ENCODE assay signal across 8 mouse cellular contexts in genomic region chr11:72429288-72429690, GRCm38 (mm10). TPM values are rescaled to one million over a fixed set of nuclear protein-coding genes. Genes with fewer than 3 reads are reported as not detected.
DNase-seq lines count a peak whose midpoint lies in the region; ATAC-seq and TF ChIP-seq lines count a peak whose summit lies in the region.

No protein-coding gene starts in this region.

- H3K9ac ChIP-seq in heart, embryonic 12.5 days = no peak overlapping the region
- H3K9ac ChIP-seq in kidney, embryonic 15.5 days = no peak overlapping the region
- H3K9ac ChIP-seq in liver, embryonic 12.5 days = peak overlapping the region; percentile 31; the same call in 1 of the 2 replicates
- H3K9ac ChIP-seq in stomach, postnatal 0 days (ENCODE audit: low read length) = no peak overlapping the region

- H3K9me3 ChIP-seq in heart, embryonic 12.5 days (replicated peaks) = no peaks in the 10 kb centered on the region
- no peaks in the 10 kb centered on the region for H3K9me3 ChIP-seq in kidney, embryonic 15.5 days (replicated peaks)
- H3K9me3 ChIP-seq in liver, embryonic 12.5 days (replicated peaks) = no peaks in the 10 kb centered on the region
- H3K9me3 ChIP-seq in stomach, postnatal 0 days (ENCODE audit: control insufficient read depth, low read length) = no peaks in the 10 kb centered on the region

- peak; percentile 82 for DNase-seq in CD4-positive helper T cell, adult 2 months (ENCODE audit: low read depth, low spot score)
- DNase-seq in natural killer cell, adult 2 months (ENCODE audit: low spot score in 2 of 2) = peak; percentile 77 to 83
- peak; percentile 81 for DNase-seq in stomach, postnatal 0 days (ENCODE audit: low spot score)

- no peaks in the 10 kb centered on the region for H3K4me1 ChIP-seq in bone marrow, adult 2 months (ENCODE audit: control insufficient read depth, insufficient read depth, low read length)
- H3K4me1 ChIP-seq in embryonic fibroblast, embryonic 13.5 days (ENCODE audit: control insufficient read depth, insufficient read depth, low read length) = no peaks in the 10 kb centered on the region
- H3K4me1 ChIP-seq in heart, embryonic 12.5 days (replicated peaks) = 0 out of 2 replicates have a peak, but pooled peaks cover 2% of the 10 kb centered on the region
- 0 out of 2 replicates have a peak, but pooled peaks cover 2% of the 10 kb centered on the region for H3K4me1 ChIP-seq in kidney, embryonic 15.5 days
- peaks cover 10% of the 10 kb centered on the region for H3K4me1 ChIP-seq in liver, embryonic 12.5 days
- H3K4me1 ChIP-seq in stomach, postnatal 0 days (replicated peaks; ENCODE audit: control insufficient read depth, insufficient read depth) = no peaks in the 10 kb centered on the region

- H3K27me3 ChIP-seq in heart, embryonic 12.5 days (replicated peaks) = no peaks in the 10 kb centered on the region
- H3K27me3 ChIP-seq in kidney, embryonic 15.5 days = no peaks in the 10 kb centered on the region
- H3K27me3 ChIP-seq in liver, embryonic 12.5 days (replicated peaks) = no peaks in the 10 kb centered on the region
- H3K27me3 ChIP-seq in stomach, postnatal 0 days (ENCODE audit: control insufficient read depth, insufficient read depth, low read length) = no peaks in the 10 kb centered on the region

- no peak overlapping the region for H3K4me3 ChIP-seq in bone marrow, adult 2 months (replicated peaks; ENCODE audit: control insufficient read depth, low read depth, low read length)
- H3K4me3 ChIP-seq in embryonic fibroblast, embryonic 13.5 days (ENCODE audit: insufficient read depth, low read length) = no peak overlapping the region
- peak overlapping the region; percentile 2; the same call in 1 of the 2 replicates for H3K4me3 ChIP-seq in heart, embryonic 12.5 days
- H3K4me3 ChIP-seq in kidney, embryonic 15.5 days (replicated peaks) = no peak overlapping the region
- H3K4me3 ChIP-seq in liver, embryonic 12.5 days = peak overlapping the region; percentile 38
- H3K4me3 ChIP-seq in stomach, postnatal 0 days (ENCODE audit: low read depth, low read length) = no peak overlapping the region

- H3K27ac ChIP-seq in bone marrow, adult 2 months (ENCODE audit: control insufficient read depth, insufficient read depth, low read depth, low read length, poor library complexity) = no peak overlapping the region
- no peak overlapping the region for H3K27ac ChIP-seq in embryonic fibroblast, embryonic 13.5 days (ENCODE audit: insufficient read depth, low read length)
- H3K27ac ChIP-seq in heart, embryonic 12.5 days (ENCODE audit: poor library complexity, severe bottlenecking) = peak overlapping the region; percentile 37; the same call in 1 of the 2 replicates
- peak overlapping the region; percentile 51; the same call in 1 of the 2 replicates for H3K27ac ChIP-seq in kidney, embryonic 15.5 days
- peak overlapping the region; percentile 48; the same call in 1 of the 2 replicates for H3K27ac ChIP-seq in liver, embryonic 12.5 days
- H3K27ac ChIP-seq in stomach, postnatal 0 days (replicated peaks) = no peak overlapping the region

- TF ChIP-seq POLR2A in bone marrow, adult 2 months (IDR thresholded peaks at IDR 0.05; ENCODE audit: borderline replicate concordance, control insufficient read depth, low read depth, low read length) = no peak
- no peak for TF ChIP-seq POLR2A in embryonic fibroblast, embryonic 13.5 days (IDR thresholded peaks at IDR 0.05; ENCODE audit: low read depth, low read length)

- peak; percentile 76 for ATAC-seq in heart, embryonic 12.5 days (ENCODE audit: insufficient number of reproducible peaks, low FRiP score)
- ATAC-seq in kidney, embryonic 15.5 days (replicated peaks; ENCODE audit: low FRiP score) = peak; percentile 78
- ATAC-seq in liver, embryonic 12.5 days = peak; percentile 74
- ATAC-seq in stomach, postnatal 0 days (ENCODE audit: low FRiP score, low TSS enrichment) = peak; percentile 76

- no peaks in the 10 kb centered on the region for H3K36me3 ChIP-seq in heart, embryonic 12.5 days
- H3K36me3 ChIP-seq in kidney, embryonic 15.5 days = no peaks in the 10 kb centered on the region
- H3K36me3 ChIP-seq in liver, embryonic 12.5 days = no peaks in the 10 kb centered on the region
- no peaks in the 10 kb centered on the region for H3K36me3 ChIP-seq in stomach, postnatal 0 days (ENCODE audit: control insufficient read depth, insufficient read depth, low read length)

- peak overlapping the region; percentile 58 for H3K4me2 ChIP-seq in heart, embryonic 12.5 days
- H3K4me2 ChIP-seq in kidney, embryonic 15.5 days = peak overlapping the region; percentile 41; the same call in 1 of the 2 replicates
- H3K4me2 ChIP-seq in liver, embryonic 12.5 days = peak overlapping the region; percentile 63
- 0 out of 2 replicates have a peak overlapping the region, but pooled peaks have one; percentile 29 for H3K4me2 ChIP-seq in stomach, postnatal 0 days (replicated peaks; ENCODE audit: low read depth)

- TF ChIP-seq EP300 in stomach, postnatal 0 days (optimal IDR thresholded peaks at IDR 0.05) = no peak

- peak; percentile 95 for TF ChIP-seq CTCF in bone marrow, adult 2 months (IDR thresholded peaks at IDR 0.05; ENCODE audit: control insufficient read depth, insufficient read depth, low read length)
- TF ChIP-seq CTCF in embryonic fibroblast, embryonic 13.5 days (IDR thresholded peaks at IDR 0.05; ENCODE audit: borderline replicate concordance, insufficient read depth, low read length) = peak; percentile 76; the same call in 1 of the 2 replicates
- TF ChIP-seq CTCF in stomach, postnatal 0 days (IDR thresholded peaks at IDR 0.05; ENCODE audit: low read depth) = peak; percentile 98

- 50% methylated on average over 7 of the region's 7 CpGs for WGBS in bone marrow, adult 2 months
- WGBS in heart, embryonic 12.5 days = 46% methylated on average over 7 of the region's 7 CpGs
- 43% methylated on average over 7 of the region's 7 CpGs for WGBS in kidney, embryonic 15.5 days
- 33% methylated on average over 7 of the region's 7 CpGs for WGBS in liver, embryonic 12.5 days (ENCODE audit: insufficient replicate concordance)
- WGBS in stomach, postnatal 0 days = 48% methylated on average over 7 of the region's 7 CpGs

RNA-seq across cellular contexts. Expression of gene Ggt6, which starts 6.0 kb away (rescaled TPM):
- polyA plus RNA-seq in bone marrow, adult 2 months (2011; ENCODE audit: insufficient read depth, insufficient read length, low replicate concordance, missing spikeins) = not detected in 2 replicates
- not detected in 2 replicates for polyA plus RNA-seq in embryonic fibroblast, embryonic 13.5 days (2011; ENCODE audit: insufficient read length, low read depth, missing spikeins)
- polyA plus RNA-seq in heart, embryonic 12.5 days (2016; fragmentation: Nextera tagmentation; extraction: Ambion mirVana) = not detected in 2 replicates
- 0.87 and 0.95 TPM in 2 replicates for polyA plus RNA-seq in kidney, embryonic 15.5 days (2015; fragmentation: Nextera tagmentation; extraction: Ambion mirVana)
- polyA plus RNA-seq in liver, embryonic 12.5 days (2016; fragmentation: Nextera tagmentation; extraction: Ambion mirVana) = 0.12 TPM in 1 of 2 replicates, not detected in the other
- polyA plus RNA-seq in stomach, postnatal 0 days (2015; fragmentation: Nextera tagmentation; extraction: Ambion mirVana) = 12.9 and 13.0 TPM in 2 replicates

RNA-seq across cellular contexts. Expression of gene Mybbp1a, which starts 11.9 kb away (rescaled TPM):
- polyA plus RNA-seq in bone marrow, adult 2 months (2011; ENCODE audit: insufficient read depth, insufficient read length, low replicate concordance, missing spikeins) = 40.0 and 68.3 TPM in 2 replicates
- polyA plus RNA-seq in embryonic fibroblast, embryonic 13.5 days (2011; ENCODE audit: insufficient read length, low read depth, missing spikeins) = 124 and 138 TPM in 2 replicates
- polyA plus RNA-seq in heart, embryonic 12.5 days (2016; fragmentation: Nextera tagmentation; extraction: Ambion mirVana) = 99.5 and 106 TPM in 2 replicates
- 162 and 184 TPM in 2 replicates for polyA plus RNA-seq in kidney, embryonic 15.5 days (2015; fragmentation: Nextera tagmentation; extraction: Ambion mirVana)
- 174 and 192 TPM in 2 replicates for polyA plus RNA-seq in liver, embryonic 12.5 days (2016; fragmentation: Nextera tagmentation; extraction: Ambion mirVana)
- polyA plus RNA-seq in stomach, postnatal 0 days (2015; fragmentation: Nextera tagmentation; extraction: Ambion mirVana) = 52.2 and 57.6 TPM in 2 replicates

RNA-seq across cellular contexts. Expression of gene Smtnl2, which starts 17.8 kb away (rescaled TPM):
- 5.6 TPM in 1 of 2 replicates, not detected in the other for polyA plus RNA-seq in bone marrow, adult 2 months (2011; ENCODE audit: insufficient read depth, insufficient read length, low replicate concordance, missing spikeins)
- 0.28 TPM in 1 of 2 replicates, not detected in the other for polyA plus RNA-seq in embryonic fibroblast, embryonic 13.5 days (2011; ENCODE audit: insufficient read length, low read depth, missing spikeins)
- polyA plus RNA-seq in heart, embryonic 12.5 days (2016; fragmentation: Nextera tagmentation; extraction: Ambion mirVana) = 191 and 194 TPM in 2 replicates
- polyA plus RNA-seq in kidney, embryonic 15.5 days (2015; fragmentation: Nextera tagmentation; extraction: Ambion mirVana) = 109 and 111 TPM in 2 replicates
- polyA plus RNA-seq in liver, embryonic 12.5 days (2016; fragmentation: Nextera tagmentation; extraction: Ambion mirVana) = 11.3 and 12.5 TPM in 2 replicates
- polyA plus RNA-seq in stomach, postnatal 0 days (2015; fragmentation: Nextera tagmentation; extraction: Ambion mirVana) = 25.8 and 26.9 TPM in 2 replicates

Comparison
In these comparisons a context has a peak if more than half of its experiments do, and no peak if none do; other contexts are left out.
1. H3K27ac ChIP-seq: peak in heart, embryonic 12.5 days (single experiment), kidney, embryonic 15.5 days (single experiment) and liver, embryonic 12.5 days (single experiment); none in bone marrow, adult 2 months (single experiment), embryonic fibroblast, embryonic 13.5 days (single experiment) and stomach, postnatal 0 days (single experiment).
2. H3K4me3 ChIP-seq: peak in heart, embryonic 12.5 days (single experiment) and liver, embryonic 12.5 days (single experiment); none in bone marrow, adult 2 months (single experiment), embryonic fibroblast, embryonic 13.5 days (single experiment), kidney, embryonic 15.5 days (single experiment) and stomach, postnatal 0 days (single experiment).
3. Peak in every context shown above with its lines, with median percentiles within 50 percentile points of each other: DNase-seq, CTCF ChIP-seq, ATAC-seq and H3K4me2 ChIP-seq.